Mouse (Mus musculus): ENCODE results near the gene Sptlc2. TPM values are rescaled to one million over a fixed set of nuclear protein-coding genes. Genes with fewer than 3 reads are reported as not detected.

Gene Sptlc2
- total RNA-seq, 2 experiments from 2014 or later = 135 to 149 TPM

DNA sequence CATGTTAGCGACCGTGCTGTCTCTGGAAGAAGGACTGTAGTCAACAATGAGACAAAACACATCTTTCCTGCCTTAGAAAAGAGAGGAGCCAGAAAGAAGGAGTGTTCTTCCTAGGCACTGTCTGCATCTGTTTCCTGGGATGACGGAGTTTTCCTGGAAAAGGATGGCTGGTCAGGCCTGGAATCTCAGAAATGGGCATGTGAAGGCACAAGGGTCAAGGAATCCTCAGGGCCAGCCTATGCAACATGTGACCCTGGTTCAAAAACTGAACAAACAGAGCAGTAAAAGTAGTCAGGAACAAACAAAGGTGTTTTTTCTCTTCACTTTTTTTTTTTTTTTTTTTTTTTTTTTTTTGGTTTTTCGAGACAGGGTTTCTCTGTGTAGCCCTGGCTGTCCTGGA, 9.0 kb upstream of the Sptlc2 start:
- DNase-seq = no peak

DNA sequence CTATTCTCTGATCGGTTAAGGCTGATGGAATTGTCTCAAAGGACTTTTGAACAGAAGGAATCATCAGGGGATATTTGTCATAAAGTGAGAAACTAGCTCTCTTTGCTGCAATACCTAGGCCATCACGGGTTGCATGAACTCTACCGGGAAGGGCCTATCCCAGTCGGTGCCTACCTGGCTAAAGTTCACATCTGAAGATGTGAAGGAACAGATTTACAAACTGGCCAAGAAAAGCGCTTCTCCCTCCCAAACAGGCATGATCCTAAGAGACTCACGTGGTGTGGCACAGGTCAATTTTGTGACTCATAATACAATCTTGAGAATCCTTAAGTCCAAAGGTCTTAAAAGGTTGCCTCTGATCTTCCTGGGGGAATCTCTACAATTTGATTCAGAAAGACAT, 6.2 kb upstream of the Sptlc2 start:
- DNase-seq = no peak

DNA sequence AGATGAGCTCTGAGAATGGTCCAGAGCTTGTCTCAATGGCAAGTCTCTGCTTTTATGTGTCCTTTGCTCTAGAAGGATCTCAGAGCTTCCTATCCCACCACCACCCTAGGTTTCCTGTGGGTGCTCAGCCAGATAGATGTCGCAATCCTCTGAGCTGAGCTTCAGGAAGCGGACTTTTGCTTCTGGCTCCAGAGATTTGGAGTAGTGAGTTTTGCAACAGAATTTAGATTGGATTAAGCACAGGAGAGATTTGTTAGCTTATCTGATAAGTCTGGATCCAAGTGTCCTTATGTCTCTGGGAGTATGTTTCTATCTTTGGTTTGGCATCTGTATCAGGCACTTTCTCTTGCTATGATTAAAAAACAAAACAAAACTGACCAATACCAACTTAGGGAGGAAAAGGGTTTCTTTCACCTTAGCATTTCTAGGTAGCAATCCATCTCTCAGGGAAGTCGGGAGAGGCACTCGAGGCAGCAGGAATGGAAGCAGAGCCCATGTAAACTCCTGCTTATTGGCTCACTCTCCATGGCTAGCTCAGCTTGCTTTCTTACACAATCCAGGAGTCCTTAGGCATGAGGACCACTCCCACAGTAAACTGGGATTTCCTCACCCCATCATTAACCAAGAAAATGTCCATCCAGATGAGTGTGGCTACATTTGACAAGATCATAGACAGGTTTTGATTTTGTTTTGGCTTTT, 5.4 kb upstream of the Sptlc2 start:
- DNase-seq = peak; percentile 42

DNA sequence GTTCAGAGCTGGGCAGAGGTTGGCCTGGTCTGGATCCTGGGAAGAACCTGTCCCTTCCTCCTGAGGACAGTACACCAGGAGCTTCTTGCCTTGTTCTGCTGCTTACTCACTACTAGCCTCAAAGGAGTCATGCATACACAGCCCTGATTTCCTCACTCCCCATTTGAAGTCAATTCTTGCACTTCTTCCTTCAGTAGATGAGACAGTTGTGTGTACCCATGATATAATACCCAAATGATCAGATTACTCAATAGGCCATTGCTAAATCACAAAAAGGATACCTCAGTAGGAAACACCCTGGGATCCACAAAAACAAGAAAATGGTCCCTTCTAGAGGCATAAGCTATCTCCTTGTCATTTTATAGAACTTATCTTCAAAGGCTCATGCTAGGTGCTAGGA, 3.2 kb upstream of the Sptlc2 start:
- no peak for DNase-seq

DNA sequence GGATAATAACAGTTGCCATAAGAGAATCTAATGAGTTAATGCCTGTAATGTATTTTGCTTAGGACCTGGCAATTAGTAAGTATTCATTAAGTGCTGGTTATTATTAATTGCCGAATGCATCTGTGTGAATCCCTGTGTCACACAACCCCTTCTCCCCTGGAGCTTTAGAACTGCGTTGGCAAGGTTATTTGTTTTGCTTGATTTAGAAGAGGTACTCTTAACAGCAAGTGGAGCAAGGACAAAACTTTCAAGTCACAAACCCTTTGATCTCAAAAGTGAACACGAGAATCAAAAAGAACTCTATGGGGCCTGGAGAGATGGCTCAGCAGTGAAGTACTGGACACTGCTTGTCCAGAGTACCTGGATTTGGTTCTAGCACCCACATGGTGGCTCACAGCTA, 1.1 kb upstream of the Sptlc2 start:
- DNase-seq = no peak

DNA sequence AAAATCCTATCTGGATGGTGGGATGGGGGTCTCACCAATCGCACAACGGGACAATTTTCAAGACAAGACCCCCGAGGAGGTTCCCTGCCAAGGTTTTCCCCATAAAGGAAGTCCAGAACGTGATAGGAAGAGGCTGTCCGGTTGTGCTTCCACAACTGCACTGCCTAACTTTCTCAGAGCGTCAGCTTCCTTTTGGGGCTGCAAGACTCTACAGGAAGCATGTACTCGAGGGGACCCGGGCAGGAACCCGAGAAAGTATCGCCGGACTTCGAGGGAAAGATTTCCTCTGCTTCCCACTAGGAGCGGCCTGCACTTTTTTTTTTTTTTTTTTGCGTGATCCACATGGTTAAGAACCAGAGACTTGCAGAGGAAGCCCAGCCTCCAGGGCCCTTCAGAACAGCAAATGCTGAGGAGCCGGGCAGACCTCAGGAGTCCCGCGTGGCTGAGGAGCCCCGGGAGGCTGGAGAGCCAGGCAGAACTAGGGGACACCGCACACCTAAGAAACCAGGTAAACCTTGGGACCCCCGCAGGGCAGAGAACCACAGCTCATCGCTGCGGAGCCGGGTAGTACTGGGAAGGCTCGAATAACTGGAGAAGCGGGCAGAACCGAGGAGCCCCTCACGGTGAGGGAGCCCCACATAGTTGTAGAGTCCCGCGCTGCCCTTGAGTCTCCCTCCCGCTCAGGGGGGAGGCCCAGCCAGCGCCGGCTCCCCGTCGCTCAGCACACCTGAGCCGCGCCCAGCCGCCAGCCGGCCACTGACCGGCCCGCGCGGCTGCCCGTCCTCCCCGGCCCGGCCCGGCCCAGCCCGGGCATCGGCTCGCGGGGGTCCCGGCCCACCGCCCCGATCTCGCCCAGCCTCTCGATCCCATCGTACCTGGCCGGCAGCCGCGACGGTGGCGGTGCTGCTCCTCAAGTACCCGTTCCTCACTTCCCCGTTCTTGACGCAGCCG, 709 bp downstream of the Sptlc2 start:
- DNase-seq = peak; percentile 49

DNA sequence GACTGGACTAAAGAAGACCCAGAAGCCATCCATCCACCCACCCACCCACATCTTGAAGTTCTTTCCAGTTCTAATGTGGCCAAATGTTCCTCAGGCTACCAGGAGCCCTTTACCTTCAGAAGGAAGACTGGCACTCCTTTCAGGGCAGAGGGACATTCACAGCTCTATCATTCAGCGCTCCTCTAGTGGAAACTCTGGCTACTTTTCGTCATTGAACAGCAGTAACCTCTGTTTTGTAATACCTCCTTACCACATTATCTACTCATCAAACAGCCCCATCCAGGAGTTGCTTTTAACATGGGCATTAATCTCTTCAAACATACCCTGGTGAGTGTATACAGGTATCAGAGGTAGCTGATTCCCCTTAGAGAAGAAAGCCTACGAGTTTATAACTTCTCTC, 3.1 kb downstream of the Sptlc2 start:
- DNase-seq = no peak

DNA sequence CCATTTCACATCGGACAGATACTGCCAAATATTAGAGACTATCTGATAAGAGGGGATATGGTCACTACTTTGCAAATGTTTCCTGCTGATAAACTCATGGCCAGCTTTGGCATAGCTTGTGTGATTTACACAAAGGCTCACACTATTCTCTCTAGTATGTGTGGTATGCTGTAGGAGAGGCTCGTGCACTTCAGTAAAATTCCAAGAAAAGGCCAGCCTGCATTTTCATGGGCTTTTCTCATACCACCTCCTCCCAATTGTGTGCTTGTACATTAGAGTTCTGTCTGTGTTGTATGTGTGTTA, 6.8 kb downstream of the Sptlc2 start:
- no peak for DNase-seq

DNA sequence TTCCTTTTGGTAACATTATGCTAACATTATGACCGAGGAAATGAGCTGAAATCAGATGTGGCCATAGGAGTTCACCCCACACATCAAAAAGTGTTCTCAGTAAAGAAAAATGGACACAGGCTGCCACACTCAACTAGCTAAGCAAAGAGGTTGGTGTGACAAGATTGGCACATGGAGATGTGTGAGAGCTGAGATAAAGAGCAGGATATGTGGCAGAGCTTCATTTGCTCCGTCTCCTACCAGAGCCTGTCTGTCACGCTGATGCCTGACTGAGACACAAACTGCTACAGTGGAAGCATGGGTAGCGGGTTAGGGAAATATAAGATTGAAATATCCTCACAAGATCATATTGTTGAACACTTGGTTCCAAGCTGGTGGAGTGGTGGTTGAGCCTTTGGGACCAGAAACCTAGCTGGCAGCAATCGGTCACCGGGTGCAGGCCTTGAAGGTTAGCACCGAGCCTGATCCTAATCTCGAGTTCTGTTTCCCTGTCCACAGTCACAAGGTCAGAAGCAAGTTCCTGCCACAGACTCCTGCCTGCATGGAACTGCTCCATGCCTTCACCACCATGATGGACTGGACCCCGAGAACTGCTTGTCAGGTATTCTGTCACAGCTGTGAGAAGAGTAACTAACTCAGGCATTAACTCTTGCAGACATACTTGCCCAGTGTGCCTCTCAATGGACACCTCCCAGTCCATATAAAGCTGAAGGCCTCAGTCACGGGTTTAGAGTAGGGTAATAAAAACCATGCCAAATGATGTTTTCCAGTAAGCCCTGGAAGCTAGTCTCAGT, 7.4 kb downstream of the Sptlc2 start:
- peak; percentile 34 for DNase-seq

DNA sequence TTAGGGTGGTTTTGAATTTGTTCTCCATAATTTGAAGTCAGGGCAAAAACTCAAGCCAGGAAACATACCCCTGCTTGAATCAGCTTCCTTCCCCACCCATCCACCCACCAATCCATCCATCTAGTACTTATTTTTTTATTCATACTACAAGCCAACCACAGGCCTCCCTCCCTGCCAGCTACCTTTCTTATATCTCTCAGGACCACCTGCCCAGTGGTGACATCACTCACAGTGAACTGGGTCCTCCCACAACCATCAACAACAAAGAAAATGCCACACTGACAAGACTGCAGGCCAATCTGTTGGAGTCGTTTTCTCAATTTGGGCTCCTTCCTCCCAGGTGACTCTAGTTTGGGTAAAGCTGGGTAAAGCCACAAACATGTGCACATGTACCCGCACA, 8.7 kb downstream of the Sptlc2 start:
- DNase-seq = no peak

DNA sequence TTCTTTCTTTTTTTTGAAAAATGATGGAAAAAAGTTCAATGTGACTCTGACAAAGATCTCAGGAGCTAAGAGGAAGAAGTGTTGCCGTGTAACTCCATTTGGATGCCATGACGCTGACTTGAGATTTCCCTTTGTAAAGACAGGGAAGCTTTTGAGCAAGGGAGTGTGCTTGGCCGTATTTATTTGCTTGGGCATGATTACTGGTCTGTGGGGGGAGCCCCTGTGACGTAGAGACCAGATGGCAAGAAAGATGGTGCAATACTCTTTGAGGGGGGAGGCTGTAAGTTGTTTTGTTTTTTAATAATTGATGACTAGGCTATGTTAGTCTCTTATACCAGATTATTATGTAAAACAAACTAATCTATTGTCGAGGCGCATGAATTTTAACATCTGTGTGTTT, 14.0 kb downstream of the Sptlc2 start:
- DNase-seq = no peak

DNA sequence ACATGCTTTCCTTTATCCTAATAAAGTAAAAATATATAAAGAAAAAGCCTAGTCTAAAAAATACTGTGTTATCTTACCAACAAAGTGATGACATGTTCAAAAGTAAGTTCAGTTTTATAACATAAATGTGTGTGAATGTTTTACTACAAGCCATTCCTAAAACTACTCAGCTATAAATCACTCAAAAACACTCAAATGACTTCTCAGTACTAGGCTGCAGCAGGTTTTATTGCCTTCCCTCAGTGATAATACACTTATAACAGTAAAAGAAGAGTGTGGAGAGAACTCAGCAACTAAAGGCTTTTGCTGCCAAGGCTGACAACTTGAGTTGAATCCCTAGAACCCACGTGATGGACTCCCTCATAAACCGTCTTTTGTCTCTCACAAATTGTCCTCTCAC, 18.8 kb downstream of the Sptlc2 start:
- DNase-seq = no peak

DNA sequence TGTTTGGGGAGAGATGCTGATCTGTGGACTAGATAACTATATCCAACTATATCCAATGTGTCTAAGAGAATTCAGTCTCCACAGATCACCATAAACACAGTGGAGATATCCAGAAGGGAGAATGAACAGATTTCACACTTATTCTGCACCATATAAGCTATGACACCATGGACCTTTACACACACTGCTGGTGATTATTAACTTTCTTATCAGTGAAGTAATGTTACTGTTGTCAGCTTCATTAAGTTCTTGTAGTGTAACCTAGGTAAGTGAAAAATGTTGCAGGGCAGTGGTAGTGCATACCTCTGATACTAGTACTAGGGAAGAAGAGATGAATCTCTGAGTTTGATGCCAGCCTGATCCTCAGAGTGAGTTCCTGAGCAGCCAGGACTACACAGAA, 20.1 kb downstream of the Sptlc2 start:
- DNase-seq = no peak

DNA sequence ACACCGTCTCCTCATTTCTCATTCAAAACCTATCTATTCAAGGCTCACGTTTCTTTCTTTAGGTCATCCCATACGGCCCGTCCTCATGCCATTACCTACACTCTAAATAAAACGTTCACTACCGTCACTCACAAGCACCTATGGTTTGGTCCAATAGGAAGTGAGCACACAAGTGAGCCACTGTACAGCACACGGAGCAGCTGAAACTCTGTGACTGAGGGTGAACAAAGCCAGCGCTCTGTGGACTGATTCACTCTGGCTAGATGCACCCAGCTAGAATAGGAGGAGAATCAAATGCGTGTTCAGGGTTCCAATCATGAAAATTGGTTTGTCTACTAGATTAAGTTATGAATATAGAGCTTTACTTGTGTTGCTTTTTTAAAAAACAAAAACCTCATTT, 22.5 kb downstream of the Sptlc2 start:
- no peak for DNase-seq

DNA sequence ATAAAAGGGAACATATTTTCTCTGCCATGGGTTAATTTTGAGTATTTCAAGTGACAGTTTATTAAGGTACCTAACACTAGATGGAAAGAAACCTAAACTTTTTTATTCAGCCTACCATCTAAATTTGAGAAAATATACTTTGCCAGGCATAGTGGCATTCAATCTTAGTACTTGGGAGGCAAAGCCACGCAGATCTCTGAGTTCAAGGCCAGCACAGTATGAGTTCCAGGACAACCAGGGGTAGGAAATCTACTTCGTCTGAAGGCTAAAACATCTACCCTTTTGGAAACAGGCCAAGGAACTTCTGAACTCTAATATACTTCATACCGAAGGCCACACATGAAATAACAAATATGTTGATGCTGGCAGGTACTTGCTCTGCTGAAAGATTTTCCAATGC, 26.0 kb downstream of the Sptlc2 start:
- no peak for DNase-seq

DNA sequence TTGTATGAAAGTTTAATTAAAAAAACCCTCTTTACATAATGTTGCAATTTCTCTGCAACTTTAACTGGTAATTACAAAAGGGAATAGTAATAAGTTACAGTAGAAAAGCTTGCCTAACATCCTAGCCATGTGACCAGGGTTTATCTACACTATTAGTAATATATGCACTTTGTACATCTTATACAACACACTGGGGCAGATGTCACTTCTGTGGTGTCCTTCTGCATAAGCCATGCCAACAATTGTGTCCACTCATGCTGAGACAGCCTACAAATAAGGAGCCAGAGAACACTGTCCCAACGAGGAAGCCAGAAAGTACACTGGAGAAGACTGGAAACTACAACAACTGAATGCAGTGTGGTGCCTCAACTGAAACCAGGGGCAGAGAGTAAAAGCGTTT, 40.1 kb downstream of the Sptlc2 start:
- DNase-seq = no peak

DNA sequence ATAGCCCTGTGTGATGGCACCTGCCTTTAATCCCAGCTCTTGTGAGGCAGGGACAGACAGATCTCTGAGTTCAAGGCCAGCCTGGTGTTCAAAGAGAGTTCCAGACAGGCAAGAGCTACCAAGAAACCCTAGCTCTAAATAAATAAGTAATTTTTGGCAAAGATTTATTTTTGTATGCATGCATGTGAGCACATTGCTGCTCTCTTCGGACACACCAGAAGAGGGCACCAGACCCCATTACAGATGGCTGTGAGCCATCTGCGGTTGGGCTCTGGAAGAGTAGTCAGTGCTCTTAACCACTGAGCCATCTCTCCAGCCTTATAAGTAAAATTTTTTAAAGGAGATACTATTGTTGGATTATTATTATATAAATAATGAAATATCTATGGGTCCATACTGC, 40.6 kb downstream of the Sptlc2 start:
- DNase-seq = peak; percentile 43

DNA sequence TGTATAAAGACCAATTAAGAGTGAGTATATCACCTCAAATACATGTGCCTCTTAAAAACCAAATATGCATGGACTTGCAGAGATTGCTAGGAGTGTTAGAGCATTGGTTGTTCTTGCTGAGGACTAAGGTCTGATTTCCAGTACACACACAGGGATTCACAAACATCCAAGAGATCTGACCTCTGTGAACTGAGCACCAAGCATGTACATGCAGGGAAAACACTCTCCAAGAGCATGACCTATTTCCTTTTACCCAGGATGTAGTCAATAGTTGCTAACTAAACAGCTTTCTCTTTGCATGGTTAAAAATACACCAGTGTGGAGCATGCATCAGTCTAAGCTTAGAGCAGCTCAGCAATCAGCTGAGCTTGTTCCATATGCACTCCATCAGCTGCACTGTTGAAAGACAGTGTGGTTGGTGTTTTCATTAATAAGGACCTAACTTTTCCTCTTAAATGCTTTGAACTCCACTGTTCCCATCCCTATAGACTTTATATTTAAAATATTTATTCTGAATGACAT, 45.0 kb downstream of the Sptlc2 start:
- DNase-seq = no peak

DNA sequence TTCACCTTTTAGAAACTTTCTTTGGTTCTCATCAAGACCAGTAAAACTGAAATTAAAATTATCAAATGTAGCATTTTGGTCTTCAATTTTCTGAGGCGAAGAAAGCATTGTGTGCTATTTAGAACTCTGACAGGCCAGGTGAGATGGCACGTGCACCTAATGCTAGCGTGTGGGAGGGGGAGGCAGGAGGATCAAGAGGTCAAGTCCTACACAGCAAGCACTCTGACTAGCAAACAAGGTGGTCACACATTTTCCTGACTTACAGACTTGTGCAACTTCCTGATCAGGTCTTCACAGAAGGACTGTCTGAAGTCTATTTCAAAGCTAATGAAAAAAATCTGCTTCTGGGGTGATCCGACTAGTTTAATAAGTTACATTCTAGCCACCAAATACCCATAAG, 50.1 kb downstream of the Sptlc2 start:
- DNase-seq = no peak

DNA sequence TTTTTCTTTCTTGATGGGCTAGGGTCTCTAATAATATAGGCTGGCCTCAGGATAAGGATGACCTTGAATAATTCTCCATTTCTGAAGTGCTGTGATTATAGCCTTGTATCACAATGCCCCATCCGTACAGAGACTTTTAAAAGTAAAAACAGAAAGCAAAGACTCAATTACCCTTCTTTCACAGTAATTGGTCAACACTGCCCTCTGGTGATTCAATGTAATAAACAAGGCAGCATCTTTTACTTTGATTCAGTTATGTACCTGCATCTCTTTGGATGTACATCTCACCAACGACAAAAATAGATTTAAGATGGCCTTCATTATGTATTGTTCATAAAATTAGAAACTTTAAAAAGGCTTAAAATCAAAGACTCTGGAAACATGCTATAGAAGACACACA, 53.3 kb downstream of the Sptlc2 start:
- no peak for DNase-seq

DNA sequence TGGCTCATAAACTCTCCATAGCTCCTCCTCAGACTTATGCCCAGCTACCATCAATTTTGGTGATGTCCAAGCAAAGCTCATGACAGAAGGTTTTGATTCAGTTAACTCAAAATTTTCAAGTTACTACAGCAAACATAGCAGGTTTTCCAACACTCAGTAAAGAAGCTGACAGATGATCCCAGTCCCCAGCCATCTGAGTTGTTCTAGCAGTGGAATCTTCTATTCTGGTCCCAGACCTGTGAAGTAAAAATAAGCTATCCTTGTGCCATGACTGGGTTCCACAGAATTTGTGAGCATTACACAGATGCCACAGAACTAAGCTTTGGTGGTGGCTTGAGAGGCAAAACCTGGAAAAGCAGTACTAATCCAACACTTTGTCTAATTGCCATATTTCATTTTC, 54.4 kb downstream of the Sptlc2 start:
- DNase-seq = no peak

DNA sequence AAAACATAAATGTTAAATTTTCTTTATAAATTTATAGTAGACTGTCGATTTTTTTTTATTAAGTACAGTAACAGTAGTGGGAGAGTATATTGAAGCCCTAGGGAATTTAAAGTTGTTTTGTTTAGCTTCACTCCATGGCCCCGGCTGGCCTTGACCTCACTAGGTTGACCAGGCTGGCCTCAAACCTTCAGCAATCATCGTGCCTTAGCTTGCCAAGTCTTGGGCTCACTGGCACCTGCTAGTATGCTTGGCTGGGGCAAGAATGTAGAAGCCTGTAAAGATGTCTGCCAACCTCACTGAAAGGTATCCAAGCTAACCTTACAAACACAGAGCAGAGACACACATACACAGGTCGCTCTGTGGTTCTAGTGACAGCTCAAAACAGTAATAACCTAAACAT, 55.6 kb downstream of the Sptlc2 start:
- peak; percentile 54 for DNase-seq

DNA sequence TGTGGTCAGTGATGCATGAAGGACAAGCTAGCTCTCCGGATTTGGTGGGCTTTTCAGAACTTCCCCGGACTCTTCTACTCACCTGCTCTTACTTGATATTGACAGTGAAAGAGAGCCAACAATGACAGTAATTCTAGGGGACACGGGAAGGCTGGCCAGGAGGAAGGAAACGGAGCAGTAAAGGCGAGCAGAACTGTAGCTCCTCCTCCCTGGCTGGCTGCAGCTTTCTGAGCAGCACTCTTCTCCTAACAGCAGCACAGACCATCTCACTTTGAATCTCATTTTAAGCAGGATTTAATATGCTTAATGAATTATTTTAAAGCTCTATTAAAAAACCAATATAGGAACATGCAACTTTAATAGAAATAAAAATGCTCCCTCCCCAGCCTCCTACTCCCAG, 56.2 kb downstream of the Sptlc2 start:
- no peak for DNase-seq

Measured in adrenal gland, postnatal 10 days (tissue).